Mouse (Mus musculus) olfactory bulb, adult 2 months (tissue): ENCODE results near the gene Gm9970.

Source experiments
- CTCF ChIP-seq: fragments of 200-500 bp; IDR thresholded peaks from 2 replicates; pipeline ENCODE4 v1.5.1; 2012; ENCODE audit warnings: low read depth, mild to moderate bottlenecking, low read length, moderate library complexity; ENCODE audit not compliant: insufficient read depth
- POLR2A ChIP-seq: fragments of 200-500 bp; IDR thresholded peaks from 2 replicates; pipeline ENCODE4 v1.6.1; 2012; ENCODE audit warnings: mild to moderate bottlenecking, low read depth, low read length, moderate library complexity; ENCODE audit not compliant: insufficient read depth

GRCm38 (mm10) chr5:31193631-31194281 is 47.3 kb downstream of the Gm9970 start:
- no peak for TF ChIP-seq CTCF
- TF ChIP-seq POLR2A = no peak
